Mouse (Mus musculus) T-cell, adult 2 months (primary cell): Measurements from ENCODE around the gene Retnla.
"Not testable (repeated sequence)": the region's sequence is repeated elsewhere in the genome, so short reads cannot be mapped to it uniquely, and the experiment has no call there.

Experiments
- DNase-seq: peaks from one replicate; pipeline ENCODE4 v3.0.0; 2022; ENCODE audit warnings: low spot score

Gene Retnla

DNA sequence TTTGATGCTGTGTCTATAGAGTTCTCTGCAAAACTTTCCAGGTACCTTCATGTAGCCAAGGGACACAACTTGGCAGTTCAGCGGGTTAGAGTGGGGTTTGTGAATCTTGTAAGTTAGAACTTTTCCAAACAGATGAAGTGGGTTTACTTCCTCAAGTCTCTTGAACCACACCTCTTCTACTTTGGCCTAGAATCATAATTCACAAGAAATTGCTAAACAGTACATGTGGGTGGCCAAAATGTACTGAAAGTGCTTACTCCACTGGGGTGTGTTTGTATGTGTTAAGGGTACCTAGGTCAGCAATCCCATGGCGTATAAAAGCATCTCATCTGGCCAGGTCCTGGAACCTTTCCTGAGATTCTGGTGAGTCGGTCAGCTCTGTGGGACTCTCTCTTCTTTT, at the start of gene Retnla:
TSS of gene Retnla (plus strand) at position 286 of the 400 bp plus-strand sequence.
- DNase-seq: no peak

- DNase-seq: no peak
Measured at GRCm38 (mm10) chr16:48798285-48798684, 44.1 kb upstream of the Retnla start.

DNA sequence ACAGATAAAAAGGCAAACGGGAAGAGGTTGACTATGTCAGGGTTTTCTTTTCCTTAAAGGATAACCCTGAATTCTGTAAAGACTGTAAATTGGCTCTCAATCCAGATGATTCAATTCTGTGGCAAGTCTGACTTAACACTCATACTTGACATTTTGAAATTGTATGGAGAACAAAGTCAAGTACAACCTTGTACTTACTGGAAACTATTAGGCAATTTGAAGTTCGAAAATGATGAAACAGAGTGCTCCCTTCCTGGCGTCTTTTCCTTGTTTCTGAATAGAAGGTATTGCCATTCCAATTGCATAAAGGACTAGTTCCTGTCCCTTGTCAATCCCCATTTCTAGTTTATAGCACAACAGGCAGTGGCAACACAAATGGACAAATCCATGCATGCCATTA, 42.9 kb upstream of the Retnla start:
- DNase-seq: no peak

DNA sequence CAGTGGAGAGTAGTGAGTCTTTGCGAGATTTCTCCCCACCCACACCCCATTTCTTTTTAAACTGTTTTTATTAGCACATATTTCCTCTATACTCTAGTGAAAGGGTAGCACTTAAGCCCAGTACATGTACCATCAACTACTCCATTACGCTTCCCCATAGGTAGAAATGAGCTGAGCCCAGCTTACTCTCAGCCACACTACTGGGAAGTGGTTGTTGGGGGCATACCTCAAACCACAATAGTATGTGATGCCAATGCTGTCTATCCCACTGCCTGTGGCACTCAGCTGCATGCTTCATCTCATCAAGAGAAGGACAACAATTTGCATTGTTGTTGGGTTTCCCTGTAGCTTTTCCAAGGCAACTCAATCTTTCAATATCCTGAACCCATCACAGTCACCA, 41.4 kb upstream of the Retnla start:
- peak; percentile 47 for DNase-seq

DNA sequence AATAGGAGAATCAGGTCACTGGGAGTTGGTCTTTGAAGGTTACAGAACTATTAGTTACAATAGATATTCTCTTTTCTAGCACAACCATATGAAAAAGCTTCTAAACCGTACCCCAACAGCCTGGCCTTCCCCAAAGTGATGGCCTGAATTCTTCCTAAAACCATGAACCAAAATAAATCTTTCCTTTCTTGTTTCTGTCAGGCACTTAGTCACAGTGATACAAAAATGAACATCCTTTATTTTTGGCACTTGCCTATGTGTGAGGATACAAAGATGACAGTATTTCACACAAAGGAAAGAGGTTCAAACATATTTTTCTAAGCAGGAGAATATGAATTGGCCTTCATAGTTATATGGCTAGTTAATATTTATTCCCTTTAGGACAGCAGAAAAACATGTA, 36.9 kb upstream of the Retnla start:
- DNase-seq: no peak

DNA sequence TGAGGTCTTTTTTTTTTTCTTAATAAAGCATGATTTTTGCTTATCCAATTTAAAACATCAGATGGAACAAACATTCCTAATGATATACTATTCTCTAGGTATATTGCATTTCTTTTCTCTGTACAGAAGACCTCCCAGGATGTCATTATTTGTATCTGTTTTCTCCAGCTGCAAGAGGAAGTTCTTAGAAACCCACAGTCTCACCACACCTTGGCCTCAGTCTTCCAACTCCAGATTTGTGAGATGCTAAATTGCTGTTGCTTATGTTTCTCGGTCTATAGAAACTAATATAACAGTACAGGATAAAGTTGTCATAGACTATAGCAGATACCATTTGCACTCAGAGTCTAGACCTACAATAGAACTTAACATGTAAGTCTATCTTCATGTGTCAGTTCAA, 35.8 kb upstream of the Retnla start:
- DNase-seq: no peak

GRCm38 (mm10) chr16:48809374-48809773, 33.0 kb upstream of the Retnla start:
- peak; percentile 38 for DNase-seq

- peak; percentile 27 for DNase-seq
Measured at GRCm38 (mm10) chr16:48811881-48812436, 30.4 kb upstream of the Retnla start.

- no peak for DNase-seq
Measured at GRCm38 (mm10) chr16:48816695-48817094, 25.7 kb upstream of the Retnla start, which contains the start of gene Retnlb. TSS of gene Retnlb (plus strand) at chr16:48816856.

- no peak for DNase-seq
Measured at GRCm38 (mm10) chr16:48818524-48818923, 23.8 kb upstream of the Retnla start.

DNA sequence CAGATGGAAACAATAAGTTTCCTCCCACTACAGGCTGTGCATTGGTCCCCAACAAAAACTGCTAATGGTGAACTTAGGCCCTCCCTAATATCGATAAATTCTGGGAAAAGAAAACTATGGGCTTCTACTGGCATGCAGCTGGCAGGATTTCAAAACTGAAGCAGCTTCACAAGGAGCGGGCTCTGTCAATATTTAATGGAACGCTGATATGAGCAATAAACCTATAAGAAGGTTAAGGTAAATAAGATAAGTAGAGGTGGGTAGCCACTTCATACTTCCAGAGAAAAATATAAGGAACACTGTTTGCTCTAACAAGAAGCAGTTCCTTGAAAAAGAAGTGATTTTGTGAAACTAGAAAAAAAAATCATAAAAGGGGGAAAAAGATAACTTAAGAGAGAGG, 15.9 kb upstream of the Retnla start:
- DNase-seq: no peak

DNA sequence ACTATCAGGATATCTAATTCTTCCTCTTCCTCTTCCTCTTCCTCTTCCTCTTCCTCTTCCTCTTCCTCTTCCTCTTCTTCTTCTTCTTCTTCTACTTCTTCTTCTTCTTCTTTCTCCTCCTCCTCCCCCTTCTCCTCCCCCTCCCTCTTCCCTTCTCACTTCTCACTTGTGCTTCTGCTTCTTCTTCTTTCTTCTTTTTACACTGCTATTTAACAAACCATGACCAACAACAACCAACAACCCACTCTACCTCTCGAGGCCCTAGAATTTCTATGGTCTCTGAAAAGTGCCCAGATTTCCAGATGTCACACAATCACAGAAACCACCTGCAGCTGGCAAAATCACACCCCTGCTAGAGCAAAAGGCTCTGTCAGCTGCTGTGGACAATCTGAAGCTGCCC, 14.7 kb upstream of the Retnla start:
- DNase-seq: no peak

GRCm38 (mm10) chr16:48829060-48829459, 13.3 kb upstream of the Retnla start:
- DNase-seq: no peak

DNA sequence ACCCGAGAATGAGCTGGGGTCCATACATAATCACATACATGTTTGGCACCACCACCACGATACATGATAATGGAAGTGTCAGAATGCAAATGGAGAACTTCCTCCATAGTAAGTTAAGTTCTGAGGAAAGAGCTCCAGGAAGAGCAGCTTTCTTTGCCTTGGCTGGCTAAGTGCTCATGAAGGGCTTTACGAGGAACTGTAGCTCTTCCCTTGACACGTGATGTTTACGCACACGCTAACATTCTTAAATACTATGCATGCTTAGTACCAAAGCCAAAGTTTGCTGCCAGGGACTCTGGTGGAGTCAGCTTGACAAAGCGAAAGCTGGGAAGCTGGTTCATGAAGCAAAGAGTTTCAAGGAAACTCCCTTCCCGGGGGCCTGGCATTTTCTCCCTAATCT, 10.3 kb upstream of the Retnla start:
- DNase-seq: no peak

DNA sequence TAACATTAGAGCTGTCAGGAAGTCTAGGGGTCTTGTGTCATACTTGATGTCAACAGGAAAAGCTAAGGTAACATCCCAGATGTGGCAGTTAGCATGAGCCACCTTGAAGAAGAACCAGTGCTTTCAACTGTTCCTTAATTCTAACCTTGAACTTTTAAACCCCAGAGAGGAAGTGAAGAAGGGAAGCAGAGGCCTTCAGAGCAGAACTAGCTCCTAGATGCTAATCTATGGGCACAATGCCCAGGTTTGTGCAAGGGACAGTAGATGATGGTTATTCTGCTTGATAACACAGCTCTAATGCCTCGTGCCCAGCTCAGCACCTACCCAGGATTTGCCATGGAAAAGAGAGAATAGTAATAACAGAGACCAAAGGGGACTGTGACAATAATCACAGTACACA, 8.7 kb upstream of the Retnla start:
- DNase-seq: not testable (repeated sequence)

- DNase-seq: no peak
Measured at GRCm38 (mm10) chr16:48843671-48844386, 1.5 kb downstream of the Retnla start.

GRCm38 (mm10) chr16:48865004-48865403, 22.7 kb downstream of the Retnla start:
- not testable (repeated sequence) for DNase-seq

DNA sequence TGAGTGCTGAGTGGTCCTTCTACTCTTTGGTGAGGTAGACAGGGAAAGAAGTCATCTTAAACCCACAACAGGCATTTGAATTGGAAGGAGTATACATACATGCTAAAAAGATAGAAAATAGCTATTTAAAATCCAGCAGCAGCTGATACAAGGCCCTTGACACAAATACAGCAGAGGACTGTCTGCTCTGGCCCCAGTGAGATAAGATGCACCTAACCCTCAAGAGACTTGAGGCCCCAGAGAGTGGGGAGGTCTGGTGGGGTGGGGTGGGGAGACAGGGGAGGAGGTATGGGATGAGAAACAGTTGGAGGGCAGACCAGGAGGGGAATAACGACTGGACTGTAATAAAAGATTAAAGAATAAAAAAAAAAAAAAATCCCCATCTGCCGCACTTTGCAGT, 25.3 kb downstream of the Retnla start:
- DNase-seq: no peak

DNA sequence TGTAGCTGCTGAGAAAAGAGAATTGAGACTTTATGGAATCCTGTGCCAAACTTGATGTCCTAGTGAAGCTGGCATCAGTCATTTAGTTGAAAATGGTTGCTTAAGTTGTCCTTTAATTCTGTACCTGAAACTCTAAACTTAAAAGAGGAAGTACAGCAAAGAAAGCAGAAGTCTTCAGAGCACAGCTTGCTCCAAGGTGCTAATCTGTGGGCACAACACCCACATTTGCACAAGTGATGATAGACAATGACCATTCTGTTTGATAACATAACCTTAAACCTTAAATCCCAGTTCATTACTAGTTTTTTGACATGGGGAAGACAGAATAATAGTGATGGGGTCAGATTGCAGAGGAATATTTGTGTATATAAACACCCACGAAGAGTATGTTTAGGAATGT, 26.3 kb downstream of the Retnla start:
- DNase-seq: no peak

DNA sequence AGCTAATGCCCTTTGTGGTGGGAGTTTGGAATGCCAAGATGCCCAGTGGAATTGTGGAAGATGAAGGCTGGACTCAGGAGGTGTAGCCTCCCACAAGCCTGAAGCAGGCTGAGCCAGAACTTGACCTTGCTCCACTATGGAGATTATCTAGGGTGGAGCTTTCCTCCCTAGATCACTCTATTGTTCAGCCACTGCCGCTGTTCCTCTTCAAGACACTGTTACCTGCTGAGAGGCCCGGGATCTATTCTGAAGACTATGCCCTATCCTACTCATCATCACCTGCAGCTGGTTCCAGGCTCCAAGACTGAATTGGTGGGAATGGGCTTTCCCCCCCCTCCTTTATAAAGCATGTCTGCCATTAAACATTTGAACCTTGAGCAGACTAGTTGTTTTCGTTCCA, 27.3 kb downstream of the Retnla start:
- DNase-seq: no peak

DNA sequence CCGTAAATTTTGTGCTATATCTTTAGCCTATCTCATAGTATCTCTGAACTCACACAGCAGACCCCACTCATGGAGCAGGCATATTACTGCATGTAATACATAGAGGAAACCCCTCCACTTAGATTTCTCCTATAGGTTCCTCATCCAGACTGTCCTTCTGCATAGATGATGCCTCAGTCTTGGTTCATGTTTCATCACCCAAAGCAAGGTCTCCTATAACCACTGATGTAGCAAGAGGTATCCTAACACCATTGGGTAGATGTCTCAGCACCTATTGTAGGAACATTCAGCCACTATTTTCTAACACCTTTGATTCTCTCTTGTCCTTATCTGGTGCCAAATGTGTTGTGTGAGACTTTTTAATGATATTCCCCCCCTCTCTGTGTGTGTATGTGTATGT, 29.4 kb downstream of the Retnla start:
- DNase-seq: no peak

DNA sequence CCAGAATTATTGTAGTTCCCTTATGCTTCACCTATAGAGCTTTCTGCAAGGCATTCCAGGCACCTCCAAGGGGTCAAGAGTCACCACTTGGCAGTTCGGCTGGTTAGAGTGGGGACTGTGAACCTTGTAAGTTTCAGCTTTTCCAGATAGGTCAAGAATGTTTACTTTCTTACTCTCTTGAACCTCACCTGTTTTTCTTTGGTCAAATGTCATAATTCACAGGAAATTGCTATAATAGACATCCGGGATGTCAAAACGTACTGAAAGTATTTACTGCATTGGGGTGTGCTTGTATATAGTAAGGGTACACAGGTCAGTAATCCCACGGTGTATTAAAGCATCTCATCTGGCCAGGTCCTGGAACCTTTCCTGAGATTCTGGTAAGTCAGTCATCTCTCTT, 30.0 kb downstream of the Retnla start, which contains the start of gene Retnlg:
TSS of gene Retnlg (plus strand) at position 301 of the 400 bp plus-strand sequence.
- no peak for DNase-seq

GRCm38 (mm10) chr16:48890733-48891132, 48.4 kb downstream of the Retnla start:
- DNase-seq: no peak
